Mouse (Mus musculus): ENCODE data around the gene Cfap61. TPM values are rescaled to one million over a fixed set of nuclear protein-coding genes. Genes with fewer than 3 reads are reported as not detected.

The Cfap61 gene
- polyA plus RNA-seq, 1 experiment, result not detected

DNA sequence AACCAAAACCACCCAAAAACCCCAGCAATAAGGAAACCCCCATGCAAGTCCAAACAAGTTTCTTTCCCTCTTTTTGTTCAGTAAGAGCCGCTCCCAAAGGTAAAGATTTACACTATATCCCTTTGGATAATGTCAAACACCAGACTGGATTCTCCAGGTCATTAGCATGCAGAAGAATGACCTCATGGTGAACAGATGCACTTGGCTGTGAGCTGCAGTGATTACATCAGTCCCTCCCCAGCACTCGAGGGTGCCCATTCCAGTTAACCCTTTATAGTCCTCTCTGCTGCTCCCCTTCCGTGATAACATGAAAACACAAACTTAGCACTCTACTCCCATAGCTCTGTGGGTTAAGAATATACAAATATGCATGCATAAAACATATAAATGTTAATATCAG lies 322.5 kb downstream of the Cfap61 start:
- DNase-seq (ENCODE audit: low spot score), result no peak

DNA sequence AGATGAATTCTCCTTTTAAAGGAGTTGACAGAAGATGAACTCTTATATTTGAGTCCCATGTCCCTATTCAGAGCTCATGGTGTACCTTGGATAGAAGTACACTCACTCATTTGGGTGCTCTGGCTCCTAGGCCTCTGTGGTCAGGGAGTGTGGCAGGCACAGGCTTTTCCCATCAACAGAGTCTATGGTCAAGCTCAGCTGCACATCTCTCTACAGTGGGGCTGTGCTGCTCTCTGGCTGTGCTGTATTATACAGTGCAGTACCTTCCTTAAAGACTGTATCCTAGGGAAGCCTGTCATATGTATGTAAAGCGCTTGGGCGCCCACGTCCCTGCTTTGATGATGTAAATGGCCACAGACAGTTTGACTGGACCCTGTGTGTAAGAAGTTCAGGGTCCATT lies 323.0 kb downstream of the Cfap61 start:
- DNase-seq (ENCODE audit: low spot score), result no peak

DNA sequence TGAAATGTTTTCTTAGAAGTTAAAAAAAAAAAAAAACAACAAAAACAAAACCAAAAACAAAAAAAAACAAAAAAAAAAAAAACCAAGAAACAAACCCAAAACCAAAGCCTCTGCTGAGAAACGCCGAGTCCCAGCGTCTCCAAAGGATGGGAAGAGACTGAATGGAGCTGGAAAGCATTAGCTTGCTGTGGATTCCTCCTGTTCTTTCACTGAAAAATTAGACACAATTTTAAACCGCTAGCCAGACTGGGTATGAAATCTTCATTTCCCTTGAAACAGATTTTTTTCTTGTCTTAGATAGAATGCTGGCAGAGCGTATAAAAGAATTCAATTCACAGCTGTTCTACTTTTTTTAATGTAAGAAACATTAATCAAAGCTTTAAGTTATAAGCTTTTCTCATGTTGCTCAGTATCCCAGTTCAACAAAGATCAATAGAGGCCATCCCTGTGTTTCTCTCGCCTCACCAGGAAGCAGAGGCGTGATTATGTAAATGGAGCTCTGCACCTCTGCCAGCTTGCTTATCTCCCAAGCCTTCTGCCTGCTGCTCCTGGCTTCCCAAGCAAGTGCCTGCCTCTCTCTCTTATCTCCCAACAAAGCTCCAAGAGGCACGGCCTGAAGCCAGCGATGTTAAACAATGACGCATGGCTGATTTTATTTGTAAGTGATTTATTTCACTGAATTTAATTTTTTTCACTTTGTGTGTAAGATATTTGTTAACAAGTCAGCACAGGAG lies 324.3 kb downstream of the Cfap61 start:
- no peak for DNase-seq (ENCODE audit: low spot score)

DNA sequence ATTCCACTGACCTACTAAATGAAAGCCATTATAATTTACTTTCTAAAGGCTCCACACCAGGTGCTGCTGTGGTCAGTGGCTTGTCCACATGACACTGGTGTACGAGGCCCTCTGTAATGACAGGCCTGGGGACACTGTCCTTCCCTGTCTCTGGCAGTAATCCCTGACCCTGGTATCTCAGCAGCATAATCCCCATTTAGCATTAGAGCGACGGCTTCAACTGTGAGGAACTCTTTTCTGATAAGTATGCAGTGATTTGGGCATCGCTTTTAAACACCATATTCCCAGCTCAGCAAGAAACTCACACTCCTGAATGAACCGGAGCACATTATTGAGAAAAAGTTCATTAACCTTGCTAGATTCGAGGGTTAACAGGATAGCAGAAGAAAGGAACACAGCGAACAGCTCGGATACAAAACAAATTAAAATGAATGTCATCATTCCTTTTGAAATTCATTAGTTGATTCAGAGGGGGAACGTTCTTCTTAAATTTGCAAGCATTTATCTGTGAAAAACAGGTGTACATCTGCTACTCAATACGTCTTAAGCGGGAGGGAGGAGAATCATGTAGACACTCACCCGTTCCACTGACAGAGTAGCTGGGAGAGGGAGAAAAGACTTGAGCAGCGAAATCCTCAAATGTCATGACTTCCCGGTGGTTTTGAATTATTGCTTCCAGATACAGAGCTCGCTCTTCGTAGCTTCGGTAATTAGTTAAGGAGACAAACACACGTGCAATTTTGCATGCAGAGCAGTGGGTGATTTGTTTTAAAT lies 325.4 kb downstream of the Cfap61 start:
- no peak for DNase-seq (ENCODE audit: low spot score)

DNA sequence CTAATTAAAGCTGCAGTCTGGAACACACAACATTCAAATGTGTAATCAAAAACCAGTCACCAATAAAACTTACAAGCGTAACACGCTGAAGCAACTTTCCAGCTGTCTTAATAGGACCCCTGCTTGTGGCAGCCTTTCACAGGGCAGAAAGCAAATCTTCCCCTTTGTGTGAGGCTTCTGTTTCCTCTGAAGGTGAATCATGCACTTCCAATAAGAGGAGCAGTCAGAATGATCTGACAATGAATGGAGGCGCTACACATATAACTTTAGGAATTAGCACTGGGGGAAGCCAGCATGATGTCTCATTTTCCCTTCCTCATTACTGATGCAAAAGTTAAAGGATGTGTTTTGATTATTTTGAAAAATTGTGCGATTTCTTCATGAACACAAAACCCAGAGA lies 326.6 kb downstream of the Cfap61 start:
- no peak for DNase-seq (ENCODE audit: low spot score)

DNA sequence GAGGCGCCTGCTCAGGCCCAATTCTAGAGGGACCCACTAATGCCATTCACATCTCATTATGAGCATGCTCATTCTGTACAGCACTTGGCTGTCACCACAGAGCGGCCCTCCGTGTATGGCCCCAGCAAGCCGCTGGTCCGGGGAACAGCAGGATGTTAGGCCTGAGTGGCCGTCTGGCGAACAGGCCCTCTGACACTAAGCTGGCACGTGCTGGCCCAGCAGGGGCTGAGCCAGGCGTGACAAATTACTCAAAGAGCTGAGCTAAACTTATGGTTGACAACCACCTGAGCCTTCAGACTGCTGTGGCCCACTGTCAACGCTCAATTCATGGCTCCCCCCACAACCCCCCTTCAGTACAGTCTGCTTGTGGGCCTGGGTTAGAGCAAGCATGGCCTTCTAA lies 327.6 kb downstream of the Cfap61 start:
- no peak for DNase-seq (ENCODE audit: low spot score)

DNA sequence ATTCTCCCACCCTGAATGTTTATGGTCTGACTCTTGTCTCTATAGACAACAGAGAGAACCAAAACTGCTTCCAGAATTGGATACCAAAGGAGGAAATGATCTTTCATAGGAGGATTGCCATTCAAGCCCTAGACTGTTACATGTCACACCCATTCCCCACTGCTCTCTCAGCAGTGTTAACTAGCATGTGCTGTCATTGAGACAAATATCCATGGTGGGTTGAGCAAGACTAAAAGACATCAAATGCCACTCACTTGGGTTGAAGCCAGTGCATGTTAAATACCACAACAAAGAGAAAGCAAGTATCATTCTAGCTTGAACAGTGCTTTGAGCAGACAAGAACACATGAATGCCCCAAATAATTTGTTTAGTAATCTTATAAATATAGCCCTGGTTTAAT lies 328.4 kb downstream of the Cfap61 start:
- DNase-seq (ENCODE audit: low spot score), result no peak

Other genes with a start within 250 kb of the Cfap61 start
- 61.3 and 78.9 TPM in 2 replicates for gene Naa20, start 32.7 kb upstream of the Cfap61 start, polyA plus RNA-seq (2012; rRNA removed)
- 12.9 and 13.5 TPM in 2 replicates for gene Crnkl1, start 230 bp downstream of the Cfap61 start, polyA plus RNA-seq (2012; rRNA removed)

Measured in urinary bladder, adult 2 months (tissue).